Mouse (Mus musculus) midbrain, embryonic 14.5 days (tissue): ENCODE results near the gene Anks1. TPM values are rescaled to one million over a fixed set of nuclear protein-coding genes. Genes with fewer than 3 reads are reported as not detected.
"Not testable (repeated sequence)": the region's sequence is repeated elsewhere in the genome, so short reads cannot be mapped to it uniquely, and the experiment has no call there.

Experiments
- ATAC-seq: fragments of 200-750 bp; cut with Nextera tagmentation; 2 replicates; pipeline ENCODE4 v1.8.0; 2017; ENCODE audit warnings: moderate number of reproducible peaks, moderate library complexity; ENCODE audit not compliant: low FRiP score, low TSS enrichment
- DNase-seq: peaks from one replicate; pipeline ENCODE4 v3.0.0-alpha.2; 2015
- H3K27ac ChIP-seq: fragments of 300-500 bp; sonication (generic); replicated peaks from 2 replicates; pipeline ENCODE4 v1.5.1; 2014; ENCODE audit warnings: mild to moderate bottlenecking, low read depth, low read length, moderate library complexity
- H3K27me3 ChIP-seq: fragments of 300-500 bp; sonication (generic); 2 replicates; pipeline ENCODE4 v1.6.1; 2014; ENCODE audit warnings: low read length, control low read depth, mixed read lengths; ENCODE audit not compliant: control insufficient read depth, insufficient read depth
- H3K36me3 ChIP-seq: fragments of 300-500 bp; sonication (generic); 2 replicates; pipeline ENCODE4 v1.6.1; 2014; ENCODE audit warnings: low read length, control low read depth; ENCODE audit not compliant: control insufficient read depth, insufficient read depth
- H3K4me1 ChIP-seq: fragments of 300-500 bp; sonication (generic); 2 replicates; pipeline ENCODE4 v1.6.1; 2014; ENCODE audit warnings: mild to moderate bottlenecking, antibody characterized with exemption, low read length, control low read depth; ENCODE audit not compliant: control insufficient read depth, insufficient read depth
- H3K4me2 ChIP-seq: fragments of 300-500 bp; sonication (generic); 2 replicates; pipeline ENCODE4 v1.6.1; 2014; ENCODE audit warnings: mild to moderate bottlenecking, low read length, moderate library complexity
- H3K4me3 ChIP-seq: fragments of 300-500 bp; sonication (generic); replicated peaks from 2 replicates; pipeline ENCODE4 v1.5.1; 2014; ENCODE audit warnings: low read depth, low read length
- H3K9ac ChIP-seq: fragments of 300-500 bp; sonication (generic); replicated peaks from 2 replicates; pipeline ENCODE4 v1.6.1; 2014; ENCODE audit warnings: mild to moderate bottlenecking, low read length, moderate library complexity
- H3K9me3 ChIP-seq: fragments of 300-500 bp; sonication (generic); 2 replicates; pipeline ENCODE4 v1.6.1; 2016; ENCODE audit warnings: low read length, control low read depth, mixed read lengths; ENCODE audit not compliant: control insufficient read depth
- WGBS: fragments of 180-500 bp; shearing (Covaris S2); extraction: QIAGEN DNeasy Blood & Tissue Kit; methylation state at CpG from one replicate; pipeline ENCODE4 v1.1.7; 2014; 5-methylcytosine and 5-hydroxymethylcytosine counted together
- polyA plus RNA-seq: library from polyadenylated mRNA; unstranded; fragments of >200 nt; fragmentation: Nextera tagmentation; extraction: Ambion mirVana; gene quantifications from 2 replicates; pipeline ENCODE4 v1.2.1, GENCODE M21; 2014

Gene Anks1
- polyA plus RNA-seq, 1 experiment from 2014 or later: 69.2 TPM

DNA sequence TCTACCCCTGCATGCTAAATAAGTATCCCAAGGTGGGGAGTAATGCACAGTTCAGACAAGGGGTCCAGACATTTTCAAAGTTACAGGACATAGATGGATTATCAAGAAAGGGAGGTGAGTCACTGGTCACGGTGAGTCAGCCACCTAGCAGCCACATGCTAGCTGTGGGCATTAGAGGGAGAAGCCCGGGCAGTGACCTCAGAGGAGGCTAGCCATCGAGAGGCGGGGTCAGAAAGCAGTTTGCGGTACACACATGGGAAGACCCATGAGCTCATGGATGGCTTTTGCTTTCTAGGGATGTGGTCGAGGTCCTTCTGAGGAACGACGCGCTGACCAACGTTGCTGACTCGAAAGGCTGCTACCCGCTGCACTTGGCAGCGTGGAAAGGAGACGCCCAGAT is 67.2 kb downstream of the Anks1 start:
- Histone ChIP-seq H3K9me3 (no peaks in the 10 kb centered on the region), H3K36me3 (peaks cover 32% of the 10 kb centered on the region), H3K4me3 (no peak overlapping the region), H3K4me1 (no peaks in the 10 kb centered on the region), H3K4me2 (no peak overlapping the region), H3K9ac (no peak overlapping the region), H3K27ac (no peak overlapping the region), H3K27me3 (no peaks in the 10 kb centered on the region)
- no peak for DNase-seq
- WGBS: 96% methylated on average over 14 of the region's 14 CpGs
- ATAC-seq: no peak

GRCm38 (mm10) chr17:27977008-27977636 is 68.0 kb downstream of the Anks1 start:
- Histone ChIP-seq H3K9ac (no peak overlapping the region), H3K9me3 (no peaks in the 10 kb centered on the region), H3K27ac (no peak overlapping the region), H3K4me1 (no peaks in the 10 kb centered on the region), H3K4me3 (no peak overlapping the region), H3K27me3 (no peaks in the 10 kb centered on the region), H3K4me2 (no peak overlapping the region), H3K36me3 (peaks cover 32% of the 10 kb centered on the region)
- ATAC-seq: no peak
- 95% methylated on average over 3 of the region's 3 CpGs for WGBS
- DNase-seq: no peak

DNA sequence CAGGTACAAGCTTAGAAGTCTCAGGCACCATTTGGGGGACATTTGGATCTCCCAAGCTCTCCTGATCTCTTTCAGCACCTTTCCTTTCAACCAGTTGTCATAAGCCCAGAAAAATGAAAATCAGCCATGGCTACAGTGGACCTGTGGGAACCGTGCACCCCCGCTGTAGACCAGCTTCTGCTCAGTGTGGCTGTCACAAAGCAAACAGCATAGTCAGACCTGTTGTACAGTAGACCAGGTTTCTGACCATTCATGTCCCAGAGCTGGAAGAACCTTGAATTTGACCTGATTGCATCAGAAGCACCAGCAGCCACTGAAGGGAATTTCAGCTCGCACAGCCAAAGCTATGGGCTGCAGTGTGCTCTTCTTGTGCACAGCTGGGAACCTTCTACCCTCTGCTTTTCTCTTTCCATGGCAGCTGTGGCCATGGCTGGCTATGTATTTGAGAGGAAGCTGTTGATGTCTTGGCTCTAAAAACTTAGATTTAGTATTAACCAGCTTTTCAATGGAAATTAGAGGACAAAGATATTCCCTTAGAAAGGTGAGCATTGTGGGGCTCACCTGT is 71.4 kb downstream of the Anks1 start:
- Histone ChIP-seq H3K9me3 (no peaks in the 10 kb centered on the region), H3K4me3 (no peak overlapping the region), H3K27me3 (no peaks in the 10 kb centered on the region), H3K4me1 (no peaks in the 10 kb centered on the region), H3K4me2 (no peak overlapping the region), H3K9ac (no peak overlapping the region), H3K27ac (no peak overlapping the region), H3K36me3 (peaks cover 41% of the 10 kb centered on the region)
- WGBS: 97% methylated on average over 3 of the region's 3 CpGs
- ATAC-seq (no peak), DNase-seq (no peak)

GRCm38 (mm10) chr17:27981451-27982069 is 72.5 kb downstream of the Anks1 start:
- 92% methylated on average over 5 of the region's 5 CpGs for WGBS
- Histone ChIP-seq H3K4me2 (no peak overlapping the region), H3K9ac (no peak overlapping the region), H3K27me3 (no peaks in the 10 kb centered on the region), H3K27ac (no peak overlapping the region), H3K9me3 (no peaks in the 10 kb centered on the region), H3K36me3 (peaks cover 47% of the 10 kb centered on the region), H3K4me1 (no peaks in the 10 kb centered on the region), H3K4me3 (no peak overlapping the region)
- DNase-seq: no peak
- no peak for ATAC-seq

DNA sequence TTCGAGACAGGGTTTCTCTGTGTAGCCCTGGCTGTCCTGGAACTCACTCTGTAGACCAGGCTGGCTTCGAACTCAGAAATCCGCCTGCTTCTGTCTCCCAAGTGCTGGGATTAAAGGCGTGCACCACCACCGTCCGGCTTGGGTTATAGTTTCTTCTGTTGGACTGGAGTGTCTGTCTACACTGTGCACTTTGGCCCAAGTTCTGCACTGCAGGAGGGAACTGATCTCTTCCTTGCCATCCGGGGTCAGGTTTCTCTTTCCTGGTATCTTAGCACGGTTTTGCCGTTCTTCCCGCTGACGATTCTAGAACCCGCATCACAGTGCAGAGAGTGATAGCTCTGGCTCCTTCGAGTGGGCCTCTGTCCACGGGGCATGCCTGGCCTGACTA is 73.0 kb downstream of the Anks1 start:
- DNase-seq, H3K4me2 ChIP-seq, H3K9ac ChIP-seq, H3K4me3 ChIP-seq, H3K9me3 ChIP-seq, H3K27me3 ChIP-seq, H3K27ac ChIP-seq, H3K4me1 ChIP-seq, ATAC-seq: not testable (repeated sequence)
- 91% methylated on average over 13 of the region's 14 CpGs for WGBS
- peaks cover 47% of the 10 kb centered on the region for H3K36me3 ChIP-seq

DNA sequence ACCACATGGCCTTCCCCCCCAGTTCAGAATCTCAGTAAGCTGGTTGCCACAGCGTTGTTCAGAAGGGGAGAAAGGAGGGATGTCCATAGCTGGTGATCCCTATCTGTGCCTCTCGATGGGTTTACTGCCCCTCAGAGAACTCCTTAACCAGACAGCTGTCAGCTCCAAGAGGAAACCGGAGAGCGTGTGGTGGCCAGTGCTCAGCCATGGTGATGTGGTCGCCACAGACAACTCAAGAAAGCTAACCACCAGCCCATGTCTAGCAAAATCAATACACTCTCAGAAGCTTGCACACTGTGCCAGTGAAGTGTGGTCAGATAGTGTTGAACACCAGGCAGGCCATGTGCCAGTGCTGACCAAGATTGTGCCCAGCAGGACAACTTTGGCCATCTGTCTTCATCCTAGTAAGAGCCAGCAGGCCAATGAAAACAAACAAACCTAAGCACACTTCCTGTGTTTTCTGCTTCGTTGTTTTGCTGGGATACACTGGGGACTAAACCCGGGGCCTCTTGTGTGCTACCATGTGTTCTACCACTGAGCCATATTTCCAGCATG is 73.7 kb downstream of the Anks1 start:
- Histone ChIP-seq H3K4me2 (no peak overlapping the region), H3K4me3 (no peak overlapping the region), H3K4me1 (no peaks in the 10 kb centered on the region), H3K27ac (no peak overlapping the region), H3K27me3 (no peaks in the 10 kb centered on the region), H3K9me3 (no peaks in the 10 kb centered on the region), H3K36me3 (peaks cover 46% of the 10 kb centered on the region), H3K9ac (no peak overlapping the region)
- ATAC-seq: no peak
- no peak for DNase-seq
- WGBS: 90% methylated on average over 7 of the region's 7 CpGs

GRCm38 (mm10) chr17:27984421-27984820 is 75.3 kb downstream of the Anks1 start:
- H3K27ac ChIP-seq: no peak overlapping the region
- no peak overlapping the region for H3K4me3 ChIP-seq
- DNase-seq (no peak), ATAC-seq (no peak)
- WGBS: 92% methylated on average over 12 of the region's 12 CpGs
- H3K36me3 ChIP-seq: peaks cover 48% of the 10 kb centered on the region
- no peak overlapping the region for H3K9ac ChIP-seq
- no peak overlapping the region for H3K4me2 ChIP-seq
- H3K9me3 ChIP-seq: no peaks in the 10 kb centered on the region
- no peaks in the 10 kb centered on the region for H3K4me1 ChIP-seq
- H3K27me3 ChIP-seq: no peaks in the 10 kb centered on the region

DNA sequence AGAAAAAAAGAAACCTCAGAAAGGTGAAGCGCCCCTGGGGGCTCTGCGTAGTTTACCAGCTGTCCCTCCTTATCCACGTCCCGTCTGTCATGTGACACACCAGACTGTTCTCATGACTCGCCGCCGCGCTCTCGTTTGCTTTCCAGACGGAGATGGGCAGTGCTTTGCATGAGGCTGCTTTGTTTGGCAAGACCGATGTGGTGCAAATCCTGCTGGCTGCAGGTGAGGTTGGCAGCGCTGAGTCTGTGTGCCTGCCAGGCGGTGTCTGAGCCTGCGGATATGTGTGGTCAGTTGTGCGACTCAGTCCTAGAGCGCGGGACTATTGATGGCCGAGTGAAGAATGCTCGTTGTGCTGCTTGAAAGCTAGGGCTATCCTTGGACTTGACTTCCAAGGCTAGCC is 77.0 kb downstream of the Anks1 start:
- Histone ChIP-seq H3K27me3 (no peaks in the 10 kb centered on the region), H3K9ac (no peak overlapping the region), H3K36me3 (peaks cover 56% of the 10 kb centered on the region), H3K4me1 (no peaks in the 10 kb centered on the region), H3K4me2 (no peak overlapping the region), H3K9me3 (no peaks in the 10 kb centered on the region), H3K4me3 (no peak overlapping the region), H3K27ac (no peak overlapping the region)
- DNase-seq: no peak
- no peak for ATAC-seq
- WGBS: 96% methylated on average over 19 of the region's 19 CpGs
